Mouse (Mus musculus): ENCODE results near the gene Jpt1.
A peak's percentile ranks its signal among the peaks of the same experiment; 100 is the strongest.
"Not testable (repeated sequence)": the region's sequence is repeated elsewhere in the genome, so short reads cannot be mapped to it uniquely, and the experiment has no call there.

The Jpt1 gene

GRCm38 (mm10) chr11:115514238-115514663 lies at the start of gene Jpt1:
Jpt1 (minus strand) TSS chr11:115514387.
- peak; percentile 50 for DNase-seq (ENCODE audit: extremely low read depth, low read depth, low spot score)

DNA sequence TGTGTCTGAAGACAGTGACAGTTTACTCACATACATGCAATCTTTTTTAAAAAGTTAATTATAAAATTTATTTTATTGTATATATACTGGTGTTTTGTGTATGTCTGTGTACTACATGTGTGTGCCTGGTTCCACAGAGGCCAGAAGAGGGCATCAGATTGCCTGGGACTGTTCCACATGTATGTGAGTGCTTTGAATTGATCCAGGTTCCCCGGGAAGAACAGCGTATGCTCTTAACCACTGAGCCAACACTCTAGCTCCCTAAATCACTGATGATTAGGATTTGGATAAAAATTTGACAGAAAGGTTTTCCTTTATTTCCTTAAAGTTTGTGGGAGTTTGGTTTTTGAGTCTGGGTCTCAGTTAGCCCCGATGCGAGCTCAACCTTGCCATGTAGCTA lies 49.2 kb upstream of the Jpt1 start:
- no peak for DNase-seq (ENCODE audit: extremely low read depth, low read depth, low spot score)

GRCm38 (mm10) chr11:115555717-115556116 lies 41.5 kb upstream of the Jpt1 start:
- no peak for DNase-seq (ENCODE audit: extremely low read depth, low read depth, low spot score)

DNA sequence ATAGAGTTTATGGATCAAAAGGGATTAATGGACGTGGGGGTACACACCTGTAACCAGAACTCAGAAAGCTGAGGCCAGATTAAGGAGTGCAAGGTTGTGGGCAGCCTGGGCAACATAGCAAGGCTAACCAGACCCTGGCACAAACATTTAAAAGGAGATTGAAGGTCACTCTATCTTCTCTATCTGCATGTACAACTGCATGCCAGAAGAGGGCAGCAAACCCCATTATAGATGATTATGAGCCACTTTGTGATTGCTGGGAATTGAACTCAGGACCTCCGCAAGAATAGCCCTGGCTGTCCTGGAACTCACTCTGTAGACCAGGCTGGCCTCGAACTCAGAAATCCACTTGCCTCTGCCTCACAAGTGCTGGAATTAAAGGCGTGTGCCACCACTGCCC lies 38.6 kb upstream of the Jpt1 start:
- DNase-seq (ENCODE audit: extremely low read depth, low read depth, low spot score) = no peak

GRCm38 (mm10) chr11:115543571-115543970 lies 29.4 kb upstream of the Jpt1 start:
- peak; percentile 13 for DNase-seq (ENCODE audit: extremely low read depth, low read depth, low spot score)

DNA sequence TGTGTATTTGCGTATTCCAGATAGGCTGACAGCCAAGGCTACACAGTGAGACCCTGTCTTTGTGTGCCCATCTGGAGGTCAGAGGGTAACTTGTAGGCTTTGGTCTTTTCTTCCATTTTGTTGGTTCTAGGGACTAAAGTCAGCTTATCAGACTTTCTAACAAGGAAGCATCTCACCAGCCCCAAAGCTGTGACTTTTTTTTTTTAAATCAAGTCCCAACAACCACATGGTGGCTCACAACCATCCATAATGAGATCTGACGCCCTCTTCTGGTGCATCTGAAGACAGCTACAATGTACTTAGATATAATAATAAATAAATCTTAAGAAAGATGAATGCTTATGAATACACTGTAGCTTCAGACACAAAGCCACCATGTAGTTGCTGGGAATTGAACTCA lies 23.9 kb upstream of the Jpt1 start:
- DNase-seq (ENCODE audit: extremely low read depth, low read depth, low spot score) = no peak

GRCm38 (mm10) chr11:115536856-115537568 lies 22.8 kb upstream of the Jpt1 start:
- DNase-seq (ENCODE audit: extremely low read depth, low read depth, low spot score) = no peak

DNA sequence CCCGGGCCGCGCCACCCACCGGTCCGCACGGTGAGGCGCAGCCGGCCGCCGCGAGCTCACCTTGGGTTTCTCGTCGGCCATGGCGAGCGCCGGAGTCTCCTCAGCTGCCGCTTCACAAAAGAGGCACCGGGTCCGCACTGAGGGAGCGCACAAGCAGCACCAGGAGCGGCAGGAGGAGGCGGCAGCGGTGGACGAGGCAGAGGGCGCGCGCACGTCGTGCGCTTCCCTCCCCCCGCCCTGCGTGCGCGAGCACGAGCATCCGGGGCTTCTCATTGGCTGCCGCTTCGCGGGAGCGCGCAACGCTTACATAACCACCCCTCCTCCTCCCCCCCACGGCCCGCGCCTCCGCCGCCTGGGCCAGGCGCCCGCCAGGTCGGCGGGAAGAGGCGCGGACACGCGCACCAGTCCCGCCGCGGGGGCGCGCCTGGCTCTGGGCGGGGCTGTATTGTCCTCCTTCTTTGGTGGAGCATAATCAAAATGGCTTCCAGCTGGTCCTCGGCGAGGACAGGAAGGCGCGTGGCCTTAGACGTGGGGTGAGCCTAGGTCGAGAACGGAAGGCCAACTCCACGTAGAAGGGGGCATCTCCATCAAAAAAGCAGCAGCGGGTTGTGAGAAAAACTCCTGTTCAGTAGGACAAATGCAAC lies 22.0 kb upstream of the Jpt1 start, which contains the start of gene Sumo2:
Gene Sumo2 (minus strand): TSS at position 239 of the 644 bp plus-strand sequence.
- DNase-seq (ENCODE audit: extremely low read depth, low read depth, low spot score) = peak; percentile 30

DNA sequence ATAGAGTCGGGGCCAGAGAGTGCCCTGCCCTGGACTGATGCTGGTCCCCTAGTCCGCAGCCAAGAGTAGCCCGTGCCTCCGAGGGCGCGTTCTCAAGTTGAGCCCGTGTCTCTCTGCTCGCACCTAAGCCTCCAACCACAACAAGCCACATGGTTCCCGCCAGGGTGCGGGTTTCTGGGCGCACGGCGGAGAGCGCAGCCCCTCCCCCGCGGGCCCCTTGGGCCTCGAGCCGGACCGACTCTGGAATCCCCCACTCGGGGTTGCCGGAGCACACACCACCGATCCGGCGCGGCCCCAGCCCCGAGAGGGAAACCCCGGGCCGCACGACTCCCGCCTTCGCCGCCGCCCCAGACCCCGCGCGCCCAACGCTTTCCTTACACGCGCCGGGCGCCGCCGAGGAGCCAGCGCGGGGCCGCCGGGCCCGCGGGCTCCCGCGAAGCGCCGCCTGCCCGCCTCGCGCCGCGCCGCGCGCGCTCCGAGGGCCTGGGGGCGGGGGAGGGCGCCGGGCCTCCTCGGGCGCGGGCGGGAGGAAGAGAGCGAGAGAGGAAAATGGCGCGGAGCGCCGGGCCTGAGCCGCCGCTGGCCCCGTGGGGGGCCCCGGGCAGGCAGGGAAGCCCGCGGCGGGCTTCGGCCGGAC lies 21.3 kb upstream of the Jpt1 start:
- DNase-seq (ENCODE audit: extremely low read depth, low read depth, low spot score) = no peak

GRCm38 (mm10) chr11:115534759-115535371 lies 20.7 kb upstream of the Jpt1 start:
- no peak for DNase-seq (ENCODE audit: extremely low read depth, low read depth, low spot score)

DNA sequence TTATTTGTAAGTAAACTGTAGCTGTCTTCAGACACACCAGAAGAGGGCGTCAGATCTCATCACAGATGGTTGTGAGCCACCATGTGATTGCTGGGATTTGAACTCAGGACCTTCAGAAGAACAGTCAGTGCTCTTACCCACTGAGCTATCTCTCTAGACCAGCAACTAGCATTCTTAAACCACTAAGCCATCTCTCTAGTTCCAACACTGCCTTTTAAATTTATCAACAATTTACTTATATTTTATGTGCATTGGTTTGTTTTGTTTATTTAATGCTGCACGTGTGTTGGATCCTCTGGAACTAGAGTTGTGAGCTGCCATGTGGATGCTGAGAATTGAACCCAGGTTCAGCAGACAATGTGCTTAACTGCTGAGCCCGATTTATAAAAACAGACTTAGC lies 12.3 kb upstream of the Jpt1 start:
- DNase-seq (ENCODE audit: extremely low read depth, low read depth, low spot score) = not testable (repeated sequence)

GRCm38 (mm10) chr11:115522703-115523102 lies 8.5 kb upstream of the Jpt1 start:
- no peak for DNase-seq (ENCODE audit: extremely low read depth, low read depth, low spot score)

GRCm38 (mm10) chr11:115522238-115522637 lies 8.1 kb upstream of the Jpt1 start:
- no peak for DNase-seq (ENCODE audit: extremely low read depth, low read depth, low spot score)

- DNase-seq (ENCODE audit: extremely low read depth, low read depth, low spot score) = no peak
Observed at GRCm38 (mm10) chr11:115521080-115521479, 6.9 kb upstream of the Jpt1 start.

- DNase-seq (ENCODE audit: extremely low read depth, low read depth, low spot score) = no peak
Observed at GRCm38 (mm10) chr11:115520218-115520617, 6.0 kb upstream of the Jpt1 start.

- DNase-seq (ENCODE audit: extremely low read depth, low read depth, low spot score) = no peak
Observed at GRCm38 (mm10) chr11:115519581-115519980, 5.4 kb upstream of the Jpt1 start.

- no peak for DNase-seq (ENCODE audit: extremely low read depth, low read depth, low spot score)
Observed at GRCm38 (mm10) chr11:115518693-115519092, 4.5 kb upstream of the Jpt1 start.

- DNase-seq (ENCODE audit: extremely low read depth, low read depth, low spot score) = no peak
Observed at GRCm38 (mm10) chr11:115516942-115517341, 2.8 kb upstream of the Jpt1 start.

GRCm38 (mm10) chr11:115515021-115515420 lies 834 bp upstream of the Jpt1 start:
- no peak for DNase-seq (ENCODE audit: extremely low read depth, low read depth, low spot score)

DNA sequence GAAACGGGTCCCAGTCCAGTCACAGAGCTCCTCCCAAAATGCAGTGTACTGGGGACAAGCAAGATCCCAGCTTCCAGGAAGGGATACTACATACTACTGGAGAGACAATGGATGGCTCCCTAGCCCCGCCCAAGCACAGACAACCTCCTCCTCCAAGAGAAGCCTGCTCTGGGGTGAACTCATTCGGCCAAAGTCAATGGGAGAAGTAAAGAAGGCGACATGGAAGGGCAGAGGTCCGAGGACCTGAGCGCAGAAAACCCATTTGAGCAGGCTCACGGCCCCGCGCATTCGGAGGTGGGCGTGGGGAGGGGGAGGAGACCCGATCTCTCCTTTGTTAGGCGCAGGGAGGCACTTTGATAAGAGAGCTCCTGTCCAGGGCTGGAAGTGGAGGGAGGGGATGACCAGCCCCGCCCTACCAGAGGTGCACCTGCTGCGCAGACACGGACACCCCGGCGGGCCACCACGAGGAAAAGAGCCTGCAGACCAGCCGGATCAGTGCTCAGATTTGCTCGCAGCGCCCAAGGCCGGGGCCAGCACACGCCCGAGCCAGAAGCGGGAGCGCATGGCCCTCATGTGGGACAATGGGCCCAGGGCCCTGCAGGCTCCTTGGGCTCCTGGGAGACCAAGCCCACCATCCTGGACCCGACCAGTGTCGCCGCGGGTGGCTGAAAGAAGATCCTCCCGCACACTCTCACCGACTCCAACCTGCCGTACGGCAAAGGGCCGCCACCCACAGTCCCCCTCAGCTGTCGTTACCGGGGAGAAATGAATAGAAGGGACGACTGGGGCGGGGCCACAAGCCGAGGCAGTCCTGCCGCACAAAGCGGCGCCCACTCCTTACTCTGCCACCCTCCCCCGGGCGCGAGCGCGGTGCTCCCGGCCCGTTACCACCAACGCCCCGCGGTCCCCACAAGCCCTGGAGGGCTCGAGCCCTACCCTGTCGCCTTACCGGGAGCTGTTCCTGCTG lies 633 bp downstream of the Jpt1 start:
- DNase-seq (ENCODE audit: extremely low read depth, low read depth, low spot score) = no peak
